Mouse (Mus musculus) lung, postnatal 25 days (tissue): Measurements from ENCODE around the gene Dynlrb2.

Source experiments
- DNase-seq: peaks from one replicate; pipeline ENCODE4 v3.0.0; 2022; ENCODE audit warnings: low spot score

Gene Dynlrb2

GRCm38 (mm10) chr8:116504477-116505120 is at the start of gene Dynlrb2:
Dynlrb2 (plus strand) TSS chr8:116504974.
- peak; percentile 95 for DNase-seq

DNA sequence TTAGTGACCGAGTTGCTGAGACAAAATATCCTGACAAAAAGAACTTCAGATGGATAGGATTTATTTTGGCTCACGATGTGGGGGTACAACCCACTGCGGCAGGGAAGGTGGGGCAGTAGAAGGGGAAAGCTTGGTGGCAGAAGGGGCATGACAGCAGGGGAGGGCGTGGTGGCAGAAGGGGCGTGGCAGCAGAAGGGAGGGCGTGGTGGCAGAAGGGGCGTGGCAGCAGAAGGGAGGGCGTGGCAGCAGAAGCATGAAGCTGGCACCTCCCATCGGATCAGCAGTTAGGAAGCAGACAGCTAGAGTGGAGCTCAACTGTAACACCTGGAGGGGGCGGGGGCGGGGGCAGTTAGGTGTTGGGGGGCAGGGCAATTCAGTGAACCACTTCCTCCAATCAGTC is 46.2 kb upstream of the Dynlrb2 start:
- DNase-seq, result no peak

- DNase-seq, result no peak
Measured at GRCm38 (mm10) chr8:116461472-116461871, 43.3 kb upstream of the Dynlrb2 start.

- DNase-seq, result no peak
Measured at GRCm38 (mm10) chr8:116466586-116466985, 38.2 kb upstream of the Dynlrb2 start.

DNA sequence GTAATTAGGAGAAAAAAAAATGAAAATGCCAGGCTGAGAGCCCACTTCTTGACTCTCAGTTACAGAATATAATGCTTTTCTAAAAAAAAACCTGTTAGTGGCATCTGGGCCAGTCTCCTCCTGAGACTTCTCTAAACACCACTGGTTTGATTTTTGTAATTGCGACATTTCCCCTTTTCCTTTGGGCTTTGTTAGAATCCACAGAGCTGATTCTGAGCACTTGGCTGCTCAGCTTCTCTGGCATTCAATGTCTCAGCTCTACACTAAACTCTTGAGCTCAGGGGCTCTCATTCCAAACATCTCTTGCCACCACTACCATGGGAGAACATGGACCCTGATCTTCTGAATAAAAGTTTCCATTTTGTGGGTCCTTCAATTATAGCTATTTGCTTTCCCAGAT is 37.7 kb upstream of the Dynlrb2 start:
- no peak for DNase-seq

DNA sequence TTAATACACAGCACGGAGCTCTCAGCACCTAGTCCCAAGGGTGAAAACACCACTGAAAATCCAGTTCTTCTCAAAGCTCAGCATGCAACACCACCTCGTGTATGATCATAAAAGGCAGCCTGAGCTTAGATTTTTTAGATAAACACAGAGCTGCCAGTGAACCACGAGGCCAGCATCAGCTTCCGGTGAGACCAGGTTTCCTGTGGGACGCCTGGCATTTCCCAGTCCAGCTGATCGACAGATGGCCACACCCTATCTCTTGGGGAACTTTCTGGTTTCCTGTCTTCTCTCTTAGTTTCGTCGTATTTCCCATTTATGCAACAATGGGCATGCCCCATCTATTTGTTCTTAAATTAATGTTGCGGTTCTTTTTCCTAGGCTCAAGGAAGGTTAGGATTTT is 26.8 kb upstream of the Dynlrb2 start:
- DNase-seq, result peak; percentile 3

- no peak for DNase-seq
Measured at GRCm38 (mm10) chr8:116478681-116479080, 26.1 kb upstream of the Dynlrb2 start.

DNA sequence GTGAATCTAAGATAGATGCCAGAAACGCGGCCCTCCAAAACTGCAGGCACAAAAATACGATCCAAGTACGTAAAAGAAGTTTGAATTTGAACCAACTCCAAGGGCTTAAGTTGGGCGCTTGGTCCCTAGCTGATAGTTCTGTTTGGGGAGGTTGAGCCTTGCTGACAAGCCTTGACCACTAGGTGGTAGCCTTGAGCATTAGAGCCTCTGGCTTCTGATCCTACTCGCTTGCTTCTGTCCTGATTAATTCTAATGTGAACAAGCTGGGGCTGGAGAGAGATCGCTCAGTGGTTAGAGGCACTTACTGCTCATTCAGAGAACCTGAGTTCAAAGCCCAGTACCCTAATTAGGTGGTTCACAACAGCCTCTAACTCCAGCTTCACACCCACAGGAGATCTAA is 23.9 kb upstream of the Dynlrb2 start:
- DNase-seq, result peak; percentile 60

DNA sequence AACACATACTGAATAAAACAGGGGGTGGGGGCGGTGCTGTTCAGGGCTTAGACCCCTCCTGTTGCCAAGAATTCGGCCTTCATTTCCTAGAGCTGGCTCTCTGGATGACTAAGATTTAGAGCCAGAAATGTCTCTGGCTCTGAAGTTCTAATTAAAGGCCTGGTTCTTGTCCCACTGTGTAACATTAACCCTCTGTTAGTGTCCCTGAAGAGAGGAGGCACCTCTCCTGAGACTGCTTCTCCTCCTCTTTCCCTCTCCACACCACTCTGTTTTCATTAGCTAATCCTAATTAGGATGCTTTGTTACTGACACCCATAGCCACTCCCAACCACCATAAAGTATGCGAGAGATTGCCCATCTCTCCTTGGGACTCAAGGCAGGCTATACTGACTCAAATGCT is 22.0 kb upstream of the Dynlrb2 start:
- no peak for DNase-seq

- DNase-seq, result peak; percentile 28
Measured at GRCm38 (mm10) chr8:116484087-116484486, 20.7 kb upstream of the Dynlrb2 start.

GRCm38 (mm10) chr8:116488546-116488945 is 16.2 kb upstream of the Dynlrb2 start:
- DNase-seq, result no peak

DNA sequence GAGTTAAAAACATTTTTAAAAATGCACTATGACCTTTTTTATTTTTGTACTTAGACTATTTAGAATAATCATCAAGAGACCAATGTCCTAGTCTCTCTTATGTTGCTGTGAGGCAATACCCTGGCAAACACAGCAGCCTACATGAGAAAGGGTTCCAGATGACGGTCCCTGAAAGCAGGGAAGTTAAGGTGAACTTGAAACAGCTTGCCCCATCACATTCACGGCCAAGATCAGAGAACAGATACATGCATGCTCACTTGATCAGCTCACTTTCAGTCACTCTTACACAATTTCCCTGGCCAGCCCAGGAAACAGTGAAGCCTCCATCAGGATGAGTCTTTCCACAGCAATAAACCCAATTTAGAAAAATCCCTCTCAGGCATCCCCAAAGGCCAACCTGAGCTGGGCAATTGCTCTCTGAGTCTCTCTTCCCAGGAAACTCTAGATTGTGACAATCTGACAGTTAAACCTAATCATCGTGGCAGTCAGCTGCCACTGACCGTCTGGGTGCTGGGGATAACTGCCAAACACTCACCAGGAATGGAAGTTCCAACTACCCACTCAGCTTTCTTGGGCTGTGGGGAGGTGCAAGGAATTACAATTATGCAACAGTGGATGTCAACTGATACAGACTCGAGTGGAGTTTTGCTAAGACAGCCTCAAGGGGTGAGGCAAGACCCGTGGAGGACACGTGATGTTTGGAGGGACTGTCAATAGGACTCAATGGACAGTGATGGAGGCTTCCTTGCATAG is 4.5 kb upstream of the Dynlrb2 start:
- no peak for DNase-seq

DNA sequence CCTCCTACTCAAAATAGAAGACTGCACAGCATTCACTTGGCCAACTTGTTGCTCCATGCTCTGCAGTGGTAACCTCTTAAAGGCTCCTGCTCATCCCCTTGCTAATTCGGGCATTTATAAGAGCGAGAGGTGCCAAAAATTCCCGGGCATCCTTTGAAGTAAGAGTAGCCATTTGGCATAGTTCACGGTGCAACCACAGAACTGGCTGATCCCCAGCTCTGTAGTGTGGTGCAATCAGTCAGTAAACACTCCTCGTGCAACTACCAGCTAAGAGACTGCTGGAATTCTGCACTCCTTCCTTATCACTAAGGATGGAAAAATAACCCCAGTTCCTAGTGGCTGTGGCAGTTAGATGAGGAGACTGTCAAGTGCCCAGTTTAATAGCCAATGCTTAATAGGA is 3.9 kb downstream of the Dynlrb2 start:
- peak; percentile 89 for DNase-seq

DNA sequence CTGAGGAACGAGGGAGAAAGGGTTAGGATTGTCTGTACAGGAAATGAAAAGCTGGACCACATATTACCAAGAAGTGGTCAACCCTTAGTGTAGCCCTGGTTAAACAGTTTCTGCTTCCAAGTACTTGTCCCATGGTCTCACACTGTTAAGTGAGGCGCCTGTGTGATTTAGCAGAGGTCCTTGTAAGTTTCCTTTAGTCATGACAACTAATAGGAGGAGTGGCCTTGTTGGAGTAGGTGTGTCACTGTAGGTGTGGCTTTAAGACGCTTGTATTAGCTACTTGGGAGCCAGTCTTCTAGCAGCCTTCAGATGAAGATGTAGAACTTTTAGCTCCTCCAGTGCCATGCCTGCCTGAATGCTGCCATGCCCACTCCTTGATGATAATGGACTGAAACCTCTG is 4.5 kb downstream of the Dynlrb2 start:
- DNase-seq, result peak; percentile 83

- DNase-seq, result no peak
Measured at GRCm38 (mm10) chr8:116519676-116520075, 14.9 kb downstream of the Dynlrb2 start.

GRCm38 (mm10) chr8:116521208-116521607 is 16.4 kb downstream of the Dynlrb2 start:
- DNase-seq, result no peak

DNA sequence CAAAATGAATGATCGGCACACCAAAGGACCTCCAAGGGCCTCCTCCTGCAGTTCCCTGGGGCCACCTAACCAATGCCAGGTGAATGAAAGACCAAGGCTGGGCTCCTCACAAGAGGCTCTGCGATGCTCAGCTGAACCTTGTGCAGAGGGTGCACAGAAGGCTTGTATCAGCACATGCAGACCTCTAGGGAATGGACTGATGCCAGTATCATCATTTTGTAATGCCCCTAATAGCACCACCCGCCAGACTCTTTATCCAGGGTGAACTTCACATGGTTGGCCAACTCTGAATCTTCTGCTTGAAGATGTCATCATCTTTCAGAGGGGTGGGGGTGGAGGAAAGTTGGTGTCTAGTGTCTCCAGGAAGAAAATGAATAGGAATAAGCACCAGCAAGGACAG is 16.9 kb downstream of the Dynlrb2 start:
- no peak for DNase-seq

GRCm38 (mm10) chr8:116522104-116522767 is 17.5 kb downstream of the Dynlrb2 start:
- no peak for DNase-seq

GRCm38 (mm10) chr8:116524915-116525314 is 20.1 kb downstream of the Dynlrb2 start:
- no peak for DNase-seq

DNA sequence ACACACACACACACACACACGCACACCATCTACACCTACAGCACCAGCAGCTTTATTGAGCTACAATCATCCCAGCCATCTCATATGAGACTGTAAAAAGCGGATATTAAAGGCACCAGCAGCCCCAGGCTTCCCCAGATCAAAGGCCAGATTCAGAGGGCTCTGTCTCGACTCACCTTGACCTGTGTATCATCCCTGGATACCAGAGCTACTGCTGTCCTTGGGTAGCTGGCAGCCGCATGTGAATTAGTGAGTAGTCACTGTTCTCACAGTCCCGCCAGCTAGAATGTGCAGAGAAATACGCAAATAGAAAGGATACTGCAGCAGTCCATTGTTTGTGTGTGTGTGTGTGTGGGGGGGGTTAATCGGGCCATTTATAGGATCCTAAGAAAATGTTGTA is 24.0 kb downstream of the Dynlrb2 start:
- DNase-seq, result no peak

DNA sequence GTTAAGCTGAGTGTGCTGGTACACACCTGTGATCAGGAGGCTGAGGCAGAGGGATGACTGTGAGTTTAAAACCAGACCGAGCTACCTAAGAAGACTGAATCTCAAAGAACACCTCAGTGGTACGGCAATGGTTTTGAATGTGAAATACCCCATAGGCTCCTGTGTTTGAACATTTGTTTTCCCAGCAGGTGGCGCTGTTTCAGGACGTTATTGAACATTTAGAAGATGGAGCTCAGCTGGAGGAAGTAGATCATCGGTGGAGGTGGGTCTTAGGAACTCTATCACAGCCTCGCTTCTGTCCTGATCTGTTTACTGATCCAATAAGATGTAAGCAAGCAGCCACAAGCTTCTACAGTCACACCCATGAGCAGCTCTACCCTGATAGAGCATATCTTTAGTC is 28.3 kb downstream of the Dynlrb2 start:
- no peak for DNase-seq

DNA sequence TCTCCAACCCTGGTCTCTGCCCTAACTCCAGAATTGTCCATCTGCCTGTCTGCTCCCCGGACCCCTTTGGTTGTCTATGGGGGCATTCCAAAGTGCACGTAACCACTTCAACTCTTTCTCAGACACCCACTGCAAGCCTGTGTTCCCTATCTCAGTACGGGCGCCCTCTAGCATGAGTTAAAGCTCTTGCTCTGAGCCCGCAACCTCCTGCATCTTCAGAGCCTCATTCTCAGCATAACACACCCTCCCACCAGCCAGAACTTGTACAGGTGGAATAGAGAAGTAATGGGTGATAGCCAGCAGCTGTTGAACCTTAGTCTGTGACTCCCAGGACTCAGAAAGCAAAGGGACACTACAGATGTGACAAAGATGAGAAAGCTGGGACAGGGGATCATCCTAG is 32.0 kb downstream of the Dynlrb2 start:
- DNase-seq, result no peak

- DNase-seq, result no peak
Measured at GRCm38 (mm10) chr8:116538763-116539162, 34.0 kb downstream of the Dynlrb2 start.
